Mouse (Mus musculus) neural tube, embryonic 11.5 days (tissue): ENCODE measurements around the gene Cdh4. TPM values are rescaled to one million over a fixed set of nuclear protein-coding genes. Genes with fewer than 3 reads are reported as not detected.

ENCODE experiments used
- ATAC-seq: fragments of 200-750 bp; cut with Nextera tagmentation; 2 replicates; pipeline ENCODE4 v1.8.0; 2017; ENCODE audit warnings: moderate number of reproducible peaks, mild to moderate bottlenecking, moderate TSS enrichment, moderate library complexity; ENCODE audit not compliant: insufficient read depth, low FRiP score, low TSS enrichment
- DNase-seq: peaks from one replicate; pipeline ENCODE4 v3.0.0-alpha.2; 2015; ENCODE audit warnings: low spot score
- H3K27ac ChIP-seq: fragments of 300-500 bp; sonication (generic); 2 replicates; pipeline ENCODE4 v1.5.1; 2014; ENCODE audit warnings: low read depth, mild to moderate bottlenecking, low read length
- H3K27me3 ChIP-seq: fragments of 300-500 bp; sonication (generic); 2 replicates; pipeline ENCODE4 v1.6.1; 2014; ENCODE audit warnings: mild to moderate bottlenecking, low read length, mixed read lengths; ENCODE audit not compliant: control insufficient read depth, insufficient read depth
- H3K36me3 ChIP-seq: fragments of 300-500 bp; sonication (generic); 2 replicates; pipeline ENCODE4 v1.6.1; 2014; ENCODE audit warnings: mild to moderate bottlenecking, low read length, moderate library complexity, mixed read lengths; ENCODE audit not compliant: control insufficient read depth, insufficient read depth
- H3K4me1 ChIP-seq: fragments of 300-500 bp; sonication (generic); 2 replicates; pipeline ENCODE4 v1.6.1; 2014; ENCODE audit warnings: low read length, mixed read lengths; ENCODE audit not compliant: control insufficient read depth, insufficient read depth
- H3K4me2 ChIP-seq: fragments of 300-500 bp; sonication (generic); 2 replicates; pipeline ENCODE4 v1.6.1; 2014; ENCODE audit warnings: low read depth, mild to moderate bottlenecking, moderate library complexity
- H3K4me3 ChIP-seq: fragments of 300-500 bp; sonication (generic); 2 replicates; pipeline ENCODE4 v1.5.1; 2014; ENCODE audit warnings: low read depth, low read length
- H3K9ac ChIP-seq: fragments of 300-500 bp; sonication (generic); 2 replicates; pipeline ENCODE4 v1.6.1; 2014; ENCODE audit warnings: mild to moderate bottlenecking, low read length
- H3K9me3 ChIP-seq: fragments of 300-500 bp; sonication (generic); 2 replicates; pipeline ENCODE4 v1.6.1; 2016; ENCODE audit warnings: low read length; ENCODE audit not compliant: control insufficient read depth
- WGBS: fragments of 180-500 bp; shearing (Covaris S2); extraction: QIAGEN DNeasy Blood & Tissue Kit; methylation state at CpG from one replicate; pipeline ENCODE4 v1.1.7; 2014; 5-methylcytosine and 5-hydroxymethylcytosine counted together
- polyA plus RNA-seq: library from polyadenylated mRNA; unstranded; fragments of >200 nt; fragmentation: Nextera tagmentation; extraction: Ambion mirVana; gene quantifications from 2 replicates; pipeline ENCODE4 v1.2.1, GENCODE M21; 2014

Cdh4 gene
- polyA plus RNA-seq, 1 experiment from 2014 or later = 9.4 TPM

DNA sequence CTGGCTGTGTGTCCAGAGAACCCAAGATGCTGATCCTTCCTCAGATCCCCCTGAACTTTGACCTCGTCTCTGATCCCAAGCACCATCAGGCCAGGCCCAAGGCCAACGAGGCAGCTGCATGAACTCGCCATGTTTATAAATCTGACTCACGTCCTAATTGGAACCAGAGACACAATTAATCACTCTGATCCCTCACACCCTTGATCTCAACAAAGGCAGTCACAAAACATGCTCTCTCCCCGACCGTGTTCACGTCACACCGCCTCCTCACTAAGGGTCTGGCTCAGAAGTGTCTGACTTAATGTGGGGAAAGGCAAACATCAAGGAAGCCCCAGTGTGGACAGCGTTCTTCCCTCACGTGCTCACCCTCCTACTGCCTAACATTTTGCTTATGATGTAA lies 188.5 kb downstream of the Cdh4 start:
- H3K9me3 ChIP-seq = no peaks in the 10 kb centered on the region
- H3K4me3 ChIP-seq = no peak overlapping the region
- H3K9ac ChIP-seq = no peak overlapping the region
- no peak overlapping the region for H3K4me2 ChIP-seq
- no peaks in the 10 kb centered on the region for H3K4me1 ChIP-seq
- no peak overlapping the region for H3K27ac ChIP-seq
- WGBS = 44% methylated on average over 10 of the region's 10 CpGs
- no peak for ATAC-seq
- no peaks in the 10 kb centered on the region for H3K36me3 ChIP-seq
- DNase-seq = no peak
- H3K27me3 ChIP-seq = no peaks in the 10 kb centered on the region

DNA sequence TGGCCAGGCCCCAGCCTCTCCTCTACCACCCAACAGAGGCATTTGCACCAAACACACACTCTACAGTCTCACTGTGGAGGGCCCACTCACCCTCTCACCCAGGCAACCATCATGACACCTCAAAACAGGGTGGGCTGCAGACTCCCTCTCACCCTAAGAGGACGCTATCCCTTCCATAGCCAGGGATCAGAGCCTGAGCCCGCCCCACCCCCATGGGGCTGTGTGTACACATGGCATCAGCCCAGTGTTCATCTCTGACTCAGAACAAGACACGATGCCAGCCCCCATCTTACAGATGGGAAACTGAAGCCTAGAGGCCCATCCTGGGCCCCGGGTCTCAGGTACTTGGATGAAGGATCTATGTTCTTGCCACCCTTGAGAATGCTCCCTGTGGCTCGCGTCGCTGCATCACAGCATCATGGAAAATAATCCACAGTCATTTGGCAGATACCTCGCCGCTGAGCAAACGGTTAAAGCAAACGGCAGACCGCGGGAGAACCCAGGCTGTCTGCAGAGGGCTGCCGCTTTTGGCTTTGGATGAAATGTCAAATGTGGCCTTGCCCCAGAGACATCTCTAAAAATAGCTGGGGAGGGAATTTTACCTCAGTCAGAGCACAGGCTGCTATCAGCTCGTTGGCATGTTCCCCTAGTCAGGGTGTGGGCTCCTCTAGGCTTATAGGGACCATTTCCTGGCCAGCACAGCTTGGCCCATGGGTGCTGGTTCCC lies 198.5 kb downstream of the Cdh4 start:
- ATAC-seq = no peak

DNA sequence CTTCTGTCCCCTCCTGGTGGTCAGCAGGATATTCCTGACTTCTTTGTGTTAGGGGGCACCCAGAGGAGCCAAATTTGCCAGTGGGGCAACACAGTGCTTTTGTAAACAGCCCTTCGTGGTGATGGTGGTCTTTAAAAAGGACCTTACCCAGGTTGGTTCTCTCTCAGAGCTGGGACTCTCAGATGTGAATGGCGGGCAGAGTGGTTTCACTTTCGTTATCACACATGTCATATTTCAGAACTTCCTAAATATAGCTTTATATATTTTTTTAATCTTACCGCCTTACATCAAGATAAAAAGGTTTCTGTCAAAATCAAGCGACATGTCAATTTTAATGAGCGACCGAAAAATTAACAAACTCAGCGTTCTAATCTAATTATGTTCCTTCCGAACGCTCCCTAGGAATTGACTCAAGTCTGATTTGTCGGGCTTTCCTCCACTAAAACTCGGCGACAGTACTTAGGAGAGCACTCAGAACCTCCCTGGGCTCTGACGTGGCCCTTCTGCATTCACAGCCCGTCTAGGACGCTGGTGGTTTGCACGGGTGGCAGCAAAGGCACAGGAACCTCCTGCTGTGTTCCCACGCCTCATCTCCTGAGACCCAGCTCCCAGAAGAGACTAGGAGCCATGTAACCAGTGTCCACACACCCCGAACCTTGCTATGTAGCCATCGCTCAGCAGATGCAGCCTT lies 206.5 kb downstream of the Cdh4 start:
- WGBS = 78% methylated on average over 20 of the region's 20 CpGs
- no peak for DNase-seq
- Histone ChIP-seq H3K4me2 (no peak overlapping the region), H3K27me3 (no peaks in the 10 kb centered on the region), H3K4me3 (no peak overlapping the region), H3K9me3 (no peaks in the 10 kb centered on the region), H3K4me1 (no peaks in the 10 kb centered on the region), H3K36me3 (no peaks in the 10 kb centered on the region), H3K9ac (no peak overlapping the region), H3K27ac (no peak overlapping the region)
- no peak for ATAC-seq

More for the DNA sequence above, 198.5 kb downstream of the Cdh4 start:
- Histone ChIP-seq H3K4me3 (no peak overlapping the region), H3K9ac (no peak overlapping the region), H3K4me1 (no peaks in the 10 kb centered on the region), H3K9me3 (no peaks in the 10 kb centered on the region), H3K27me3 (no peaks in the 10 kb centered on the region), H3K4me2 (no peak overlapping the region), H3K36me3 (no peaks in the 10 kb centered on the region), H3K27ac (no peak overlapping the region)
- 88% methylated on average over 15 of the region's 15 CpGs for WGBS
- DNase-seq = no peak

DNA sequence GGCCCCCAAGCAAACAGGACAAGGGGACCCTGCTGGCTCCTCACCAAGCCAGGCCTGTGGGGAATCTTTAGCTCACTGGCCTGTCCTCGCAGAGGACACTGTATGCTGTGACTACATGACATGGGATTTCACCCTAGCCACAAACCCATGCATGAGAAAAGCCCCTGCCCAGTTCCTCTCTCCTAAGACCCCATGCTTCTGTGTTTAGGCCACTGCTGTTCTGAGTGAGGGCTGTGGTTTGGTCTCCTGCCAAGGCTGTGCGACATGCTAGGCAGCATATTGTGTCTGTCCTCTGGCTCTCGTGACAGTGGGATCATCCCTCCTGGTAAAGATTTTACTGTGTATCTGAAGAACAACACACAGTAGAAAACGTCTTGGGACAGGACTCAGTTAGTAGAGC lies 207.1 kb downstream of the Cdh4 start:
- H3K4me3 ChIP-seq = no peak overlapping the region
- no peaks in the 10 kb centered on the region for H3K4me1 ChIP-seq
- no peak for ATAC-seq
- no peak overlapping the region for H3K27ac ChIP-seq
- no peak for DNase-seq
- H3K9me3 ChIP-seq = no peaks in the 10 kb centered on the region
- 80% methylated on average over 4 of the region's 4 CpGs for whole genome bisulfite sequencing
- no peaks in the 10 kb centered on the region for H3K27me3 ChIP-seq
- H3K4me2 ChIP-seq = no peak overlapping the region
- no peaks in the 10 kb centered on the region for H3K36me3 ChIP-seq
- H3K9ac ChIP-seq = no peak overlapping the region

DNA sequence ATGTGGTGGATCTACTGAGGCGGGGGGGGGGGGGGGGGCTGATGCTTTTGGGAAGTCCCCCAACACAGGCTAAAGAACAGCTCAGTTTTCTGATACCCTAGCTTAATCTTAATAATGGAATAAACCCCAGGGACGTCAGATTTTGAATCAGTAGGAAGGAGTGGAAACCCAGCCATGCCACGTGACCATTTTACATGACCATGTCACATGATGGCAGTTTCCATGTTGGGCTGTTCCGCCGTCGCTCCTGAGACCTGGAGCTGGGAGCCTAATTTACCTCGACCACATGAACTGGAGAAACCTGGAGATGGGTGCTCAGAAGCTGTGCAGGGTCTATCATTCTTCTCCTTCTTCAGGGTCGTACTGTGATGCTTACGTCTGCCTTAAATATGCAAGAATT lies 207.9 kb downstream of the Cdh4 start:
- Histone ChIP-seq H3K9me3 (no peaks in the 10 kb centered on the region), H3K27ac (no peak overlapping the region), H3K27me3 (no peaks in the 10 kb centered on the region), H3K9ac (no peak overlapping the region), H3K4me2 (no peak overlapping the region), H3K4me1 (no peaks in the 10 kb centered on the region), H3K4me3 (no peak overlapping the region), H3K36me3 (no peaks in the 10 kb centered on the region)
- DNase-seq = no peak
- WGBS = 85% methylated on average over 9 of the region's 9 CpGs
- no peak for ATAC-seq

DNA sequence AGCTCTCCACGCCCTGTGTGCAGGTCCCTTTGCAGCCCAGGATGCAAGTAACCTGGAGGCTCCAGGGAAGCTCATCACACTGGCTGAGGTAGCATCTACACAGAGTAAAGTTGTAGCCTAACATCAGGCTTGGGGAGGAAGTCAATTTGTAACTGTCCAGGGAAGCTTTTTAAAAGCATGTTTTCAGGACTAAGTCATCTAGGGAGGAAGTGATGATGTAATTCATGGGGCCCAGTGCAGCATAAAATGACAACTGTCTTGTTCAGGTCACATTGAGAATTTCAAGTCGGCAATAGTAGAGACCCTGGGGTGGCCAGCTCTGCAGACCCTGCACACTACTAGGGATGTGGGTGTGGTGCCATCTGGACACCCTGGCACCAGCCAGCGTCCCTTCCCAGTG lies 213.3 kb downstream of the Cdh4 start:
- H3K27me3 ChIP-seq = no peaks in the 10 kb centered on the region
- no peaks in the 10 kb centered on the region for H3K4me1 ChIP-seq
- no peak overlapping the region for H3K4me3 ChIP-seq
- H3K36me3 ChIP-seq = no peaks in the 10 kb centered on the region
- no peak overlapping the region for H3K27ac ChIP-seq
- ATAC-seq (no peak), DNase-seq (no peak)
- H3K9ac ChIP-seq = no peak overlapping the region
- WGBS = 82% methylated on average over 3 of the region's 3 CpGs
- H3K4me2 ChIP-seq = no peak overlapping the region
- no peaks in the 10 kb centered on the region for H3K9me3 ChIP-seq

DNA sequence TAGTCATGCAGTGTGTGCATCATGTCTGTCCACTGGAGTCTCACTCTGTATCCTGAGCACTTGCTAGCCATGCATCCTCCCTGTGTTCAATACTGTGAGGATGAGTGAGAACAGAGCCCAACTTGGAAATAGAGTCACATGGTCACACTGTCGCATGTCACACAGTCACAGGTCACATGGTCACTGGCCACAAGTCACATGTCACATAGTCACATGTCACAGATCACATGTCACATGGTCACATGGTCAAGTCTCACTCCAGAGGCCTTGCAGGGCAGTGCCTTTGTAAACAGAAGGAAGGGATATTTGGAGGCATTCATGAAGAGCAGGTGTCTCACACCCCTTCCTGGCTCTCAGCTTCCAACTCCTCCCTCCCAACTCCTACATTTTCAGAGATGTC lies 217.0 kb downstream of the Cdh4 start:
- ATAC-seq = no peak
- H3K9me3 ChIP-seq = no peaks in the 10 kb centered on the region
- H3K4me2 ChIP-seq = no peak overlapping the region
- 0 out of 2 replicates have a peak, but pooled peaks cover 7% of the 10 kb centered on the region for H3K4me1 ChIP-seq
- no peak overlapping the region for H3K9ac ChIP-seq
- no peak for DNase-seq
- H3K4me3 ChIP-seq = no peak overlapping the region
- no peaks in the 10 kb centered on the region for H3K36me3 ChIP-seq
- no peak overlapping the region for H3K27ac ChIP-seq
- WGBS = 83% methylated on average over 1 of the region's 1 CpGs
- peaks cover 6% of the 10 kb centered on the region; the same call in 1 of the 2 replicates for H3K27me3 ChIP-seq

DNA sequence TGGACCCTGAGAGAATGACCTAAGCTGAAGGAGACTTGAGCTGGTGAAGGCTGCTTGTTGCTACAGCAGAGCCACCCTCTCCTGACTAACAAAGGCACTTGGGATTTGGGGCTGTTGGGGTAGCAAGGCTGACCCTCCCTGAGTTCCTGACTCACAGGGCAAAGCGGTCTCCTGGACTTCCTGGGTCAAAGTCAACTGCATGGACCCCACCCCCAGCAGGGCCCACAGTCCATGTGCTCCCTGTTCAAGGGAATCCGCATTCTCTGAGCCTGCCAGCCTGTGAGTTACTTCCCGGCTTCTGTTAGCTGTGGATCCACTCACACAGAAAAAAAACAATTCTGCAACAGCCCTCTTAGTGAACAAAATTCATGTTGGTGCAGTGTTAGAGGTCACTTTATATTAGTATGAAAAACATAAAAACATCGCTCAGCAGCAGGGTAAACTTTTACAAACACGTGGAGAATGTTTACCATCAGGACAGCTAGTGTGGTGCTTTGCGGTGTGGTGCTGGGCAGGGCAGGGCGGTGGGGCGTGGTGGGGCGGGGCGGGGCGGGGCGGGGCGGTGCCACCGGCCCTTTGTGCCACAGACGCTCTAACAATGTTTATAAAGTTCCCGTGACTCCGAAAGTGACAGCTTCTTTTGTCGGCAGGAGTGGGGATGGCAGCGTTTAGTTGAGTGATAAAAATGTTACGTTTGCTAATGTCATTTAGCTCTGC lies 219.9 kb downstream of the Cdh4 start:
- no peak overlapping the region for H3K4me3 ChIP-seq
- ATAC-seq (no peak; the same call in 1 of the 2 replicates), DNase-seq (no peak)
- H3K27ac ChIP-seq = no peak overlapping the region
- H3K9ac ChIP-seq = no peak overlapping the region
- WGBS = 2% methylated on average over 20 of the region's 20 CpGs
- no peaks in the 10 kb centered on the region for H3K36me3 ChIP-seq
- peak overlapping the region; percentile 28; the same call in 1 of the 2 replicates for H3K4me2 ChIP-seq
- H3K4me1 ChIP-seq = 0 out of 2 replicates have a peak, but pooled peaks cover 7% of the 10 kb centered on the region
- no peaks in the 10 kb centered on the region for H3K9me3 ChIP-seq
- H3K27me3 ChIP-seq = peaks cover 8% of the 10 kb centered on the region; the same call in 1 of the 2 replicates
